Mouse (Mus musculus) liver, adult 2 months (tissue): ENCODE data around the gene Msx3. TPM values are rescaled to one million over a fixed set of nuclear protein-coding genes. Genes with fewer than 3 reads are reported as not detected.

ENCODE experiments used
- DNase-seq: peaks from one replicate; pipeline ENCODE4 v3.0.0-alpha.2; 2011; ENCODE audit warnings: low read depth, low spot score; ENCODE audit errors: extremely low read depth
- H3K27ac ChIP-seq: fragments of 200-500 bp; replicated peaks from 2 replicates; pipeline ENCODE4 v1.5.1; 2012; ENCODE audit warnings: low read depth, mild to moderate bottlenecking, control low read depth, inconsistent platforms, low read length; ENCODE audit not compliant: insufficient read depth
- H3K27me3 ChIP-seq: fragments of 200-500 bp; 2 replicates; pipeline ENCODE4 v1.6.1; 2012; ENCODE audit warnings: mild to moderate bottlenecking, moderate library complexity, low read length, inconsistent platforms; ENCODE audit not compliant: control insufficient read depth, insufficient read depth
- H3K36me3 ChIP-seq: fragments of 200-500 bp; 2 replicates; pipeline ENCODE4 v1.6.1; 2012; ENCODE audit warnings: low read length, inconsistent platforms; ENCODE audit not compliant: control insufficient read depth, insufficient read depth
- H3K4me1 ChIP-seq: fragments of 200-500 bp; 2 replicates; pipeline ENCODE4 v1.6.1; 2011; ENCODE audit warnings: low read length; ENCODE audit not compliant: control insufficient read depth, insufficient read depth
- H3K4me3 ChIP-seq: fragments of 200-500 bp; 2 replicates; pipeline ENCODE4 v1.5.1; 2011; ENCODE audit warnings: low read depth, mild to moderate bottlenecking, control low read depth, low read length, moderate library complexity; ENCODE audit not compliant: insufficient read depth
- H3K79me2 ChIP-seq: fragments of 200-500 bp; 2 replicates; pipeline ENCODE4 v1.6.1; 2012; ENCODE audit warnings: inconsistent platforms, mild to moderate bottlenecking, low read length, moderate library complexity; ENCODE audit not compliant: control insufficient read depth, insufficient read depth
- H3K9ac ChIP-seq: fragments of 200-500 bp; 2 replicates; pipeline ENCODE4 v1.6.1; 2012; ENCODE audit warnings: low read depth, mild to moderate bottlenecking, control low read depth, inconsistent platforms, low read length
- CTCF ChIP-seq: fragments of 200-500 bp; IDR thresholded peaks from 2 replicates; pipeline ENCODE4 v1.5.1; 2011; ENCODE audit warnings: low read depth, low read length, control low read depth
- POLR2A ChIP-seq: fragments of 200-500 bp; IDR thresholded peaks from 2 replicates; pipeline ENCODE4 v1.6.1; 2011; ENCODE audit warnings: low read length, control low read depth; ENCODE audit not compliant: insufficient read depth; ENCODE audit errors: extremely low read depth
- WGBS: fragments of 180-500 bp; shearing (Covaris S2); methylation state at CpG from one replicate; pipeline ENCODE4 v1.1.7; 2018; 5-methylcytosine and 5-hydroxymethylcytosine counted together
- polyA plus RNA-seq: library from polyadenylated mRNA; depleted of rRNA; stranded (reverse); fragments of >200 nt; gene quantifications from 2 replicates; pipeline ENCODE4 v1.2.3, GENCODE M21; 2012
- total RNA-seq: library from RNA; depleted of rRNA; stranded (reverse); fragments of >200 nt; gene quantifications from 2 replicates; pipeline ENCODE4 v1.2.3, GENCODE M21; 2014

Gene Msx3
- total and polyA plus RNA-seq, 2 experiments, result not detected

- H3K4me3 ChIP-seq, result no peak overlapping the region
- no peaks in the 10 kb centered on the region for H3K36me3 ChIP-seq
- H3K4me1 ChIP-seq, result no peaks in the 10 kb centered on the region
- TF ChIP-seq CTCF (peak; percentile 80), POLR2A (no peak)
- H3K27ac ChIP-seq, result no peak overlapping the region
- whole genome bisulfite sequencing, result 7% methylated on average over 5 of the region's 5 CpGs
- H3K79me2 ChIP-seq, result no peaks in the 10 kb centered on the region
- peak; percentile 65 for DNase-seq
- no peak overlapping the region for H3K9ac ChIP-seq
- H3K27me3 ChIP-seq, result peaks cover 10% of the 10 kb centered on the region
Measured at GRCm38 (mm10) chr7:140078711-140079110, 29.8 kb upstream of the Msx3 start.

- Histone ChIP-seq H3K4me3 (no peak overlapping the region), H3K27me3 (peaks cover 10% of the 10 kb centered on the region), H3K27ac (no peak overlapping the region), H3K79me2 (no peaks in the 10 kb centered on the region), H3K9ac (no peak overlapping the region), H3K36me3 (no peaks in the 10 kb centered on the region), H3K4me1 (no peaks in the 10 kb centered on the region)
- whole genome bisulfite sequencing, result 82% methylated on average over 6 of the region's 6 CpGs
- TF ChIP-seq POLR2A (no peak), CTCF (no peak)
- no peak for DNase-seq
Measured at GRCm38 (mm10) chr7:140077698-140078097, 28.8 kb upstream of the Msx3 start.

GRCm38 (mm10) chr7:140070042-140070711, 21.3 kb upstream of the Msx3 start:
- 60% methylated on average over 39 of the region's 39 CpGs for WGBS
- Histone ChIP-seq H3K27me3 (no peaks in the 10 kb centered on the region), H3K36me3 (no peaks in the 10 kb centered on the region), H3K4me3 (peak overlapping the region; percentile 59), H3K9ac (peak overlapping the region; percentile 59), H3K27ac (peak overlapping the region; percentile 7; the same call in 1 of the 2 replicates), H3K4me1 (peaks cover 5% of the 10 kb centered on the region; the same call in 1 of the 2 replicates), H3K79me2 (no peaks in the 10 kb centered on the region)
- peak; percentile 64 for DNase-seq
- TF ChIP-seq POLR2A (no peak), CTCF (no peak)

GRCm38 (mm10) chr7:140067397-140067796, 18.5 kb upstream of the Msx3 start:
- 18% methylated on average over 6 of the region's 6 CpGs for WGBS
- no peak overlapping the region for H3K4me3 ChIP-seq
- no peaks in the 10 kb centered on the region for H3K36me3 ChIP-seq
- no peaks in the 10 kb centered on the region for H3K27me3 ChIP-seq
- peak; percentile 95 for DNase-seq
- TF ChIP-seq POLR2A (no peak), CTCF (no peak)
- H3K9ac ChIP-seq, result no peak overlapping the region; the same call in 1 of the 2 replicates
- peak overlapping the region; percentile 92 for H3K27ac ChIP-seq
- H3K4me1 ChIP-seq, result peaks cover 5% of the 10 kb centered on the region; the same call in 1 of the 2 replicates
- no peaks in the 10 kb centered on the region for H3K79me2 ChIP-seq

GRCm38 (mm10) chr7:140063092-140063491, 14.2 kb upstream of the Msx3 start:
- H3K4me1 ChIP-seq, result peaks cover 5% of the 10 kb centered on the region; the same call in 1 of the 2 replicates
- peaks cover 6% of the 10 kb centered on the region; the same call in 1 of the 2 replicates for H3K27me3 ChIP-seq
- no peak overlapping the region for H3K9ac ChIP-seq
- H3K79me2 ChIP-seq, result no peaks in the 10 kb centered on the region
- DNase-seq, result peak; percentile 45
- no peaks in the 10 kb centered on the region for H3K36me3 ChIP-seq
- no peak overlapping the region for H3K4me3 ChIP-seq
- TF ChIP-seq CTCF (peak; percentile 64), POLR2A (no peak)
- 28% methylated on average over 7 of the region's 7 CpGs for WGBS
- H3K27ac ChIP-seq, result no peak overlapping the region

- H3K4me1 ChIP-seq, result no peaks in the 10 kb centered on the region
- no peak overlapping the region for H3K4me3 ChIP-seq
- no peaks in the 10 kb centered on the region for H3K79me2 ChIP-seq
- H3K27ac ChIP-seq, result no peak overlapping the region
- WGBS, result 41% methylated on average over 11 of the region's 11 CpGs
- no peak overlapping the region for H3K9ac ChIP-seq
- peaks cover 6% of the 10 kb centered on the region; the same call in 1 of the 2 replicates for H3K27me3 ChIP-seq
- no peak for TF ChIP-seq POLR2A
- peak; percentile 47 for TF ChIP-seq CTCF
- no peak for DNase-seq
- no peaks in the 10 kb centered on the region for H3K36me3 ChIP-seq
Measured at GRCm38 (mm10) chr7:140062307-140062706, 13.4 kb upstream of the Msx3 start.
